Mouse (Mus musculus): ENCODE measurements around the gene Map2k2.

- no peak for TF ChIP-seq EP300 (IDR thresholded peaks at IDR 0.05)
- no peak for TF ChIP-seq CTCF (IDR thresholded peaks at IDR 0.05)
Measured at GRCm38 (mm10) chr10:81122889-81123288, 17.2 kb downstream of the Map2k2 start.
